Mouse (Mus musculus): ENCODE results near the gene Cep128.

DNA sequence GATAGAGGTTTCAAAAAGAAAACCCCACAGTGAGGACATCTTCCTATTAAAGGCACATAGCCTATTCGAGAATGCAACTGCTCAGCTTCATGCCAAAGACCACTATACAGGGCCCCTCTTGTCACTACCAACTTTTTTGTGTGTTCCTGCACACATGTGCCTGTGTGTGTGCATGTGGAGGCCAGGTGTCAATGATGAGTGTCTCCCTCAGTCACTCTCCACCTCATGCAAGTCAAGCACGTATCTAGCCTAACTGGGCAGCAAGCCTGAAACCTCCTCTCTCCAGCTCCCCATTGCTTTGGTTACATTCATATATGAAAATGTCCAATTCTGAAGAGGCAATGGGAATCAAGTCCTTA, 317.1 kb downstream of the Cep128 start:
- TF ChIP-seq POLR2A (IDR thresholded peaks at IDR 0.05; ENCODE audit: extremely low read depth, insufficient read depth, low read length): no peak
- TF ChIP-seq CTCF (IDR thresholded peaks at IDR 0.05; ENCODE audit: low read depth, low read length): no peak
